Mouse (Mus musculus): ENCODE measurements around the gene Apbb2. TPM values are rescaled to one million over a fixed set of nuclear protein-coding genes. Genes with fewer than 3 reads are reported as not detected.

Gene Apbb2
- polyA plus RNA-seq, 1 experiment = 1.2 TPM

GRCm38 (mm10) chr5:66492563-66492960 is 126.0 kb downstream of the Apbb2 start:
- no peak for TF ChIP-seq POLR2A (IDR thresholded peaks at IDR 0.05; ENCODE audit: control insufficient read depth, low read depth, low read length)
- no peak for TF ChIP-seq CTCF (IDR thresholded peaks at IDR 0.05; ENCODE audit: control insufficient read depth, insufficient read depth, insufficient replicate concordance, low read depth, low read length)
- H3K4me1 ChIP-seq (ENCODE audit: control insufficient read depth, insufficient read depth, low read length) = no peaks in the 10 kb centered on the region
- H3K27ac ChIP-seq (ENCODE audit: control insufficient read depth, insufficient read depth, low read depth, low read length) = no peak overlapping the region
- no peaks in the 10 kb centered on the region for H3K27me3 ChIP-seq (ENCODE audit: control insufficient read depth, insufficient read depth, low read length)
- H3K4me3 ChIP-seq (ENCODE audit: control insufficient read depth, low read depth, low read length) = no peak overlapping the region
- H3K36me3 ChIP-seq (ENCODE audit: control insufficient read depth, insufficient read depth, low read length) = no peaks in the 10 kb centered on the region

GRCm38 (mm10) chr5:66491907-66492562 is 126.5 kb downstream of the Apbb2 start:
- no peak for TF ChIP-seq CTCF (IDR thresholded peaks at IDR 0.05; ENCODE audit: control insufficient read depth, insufficient read depth, insufficient replicate concordance, low read depth, low read length)
- TF ChIP-seq POLR2A (IDR thresholded peaks at IDR 0.05; ENCODE audit: control insufficient read depth, low read depth, low read length) = no peak
- H3K27ac ChIP-seq (ENCODE audit: control insufficient read depth, insufficient read depth, low read depth, low read length) = no peak overlapping the region

GRCm38 (mm10) chr5:66486028-66486427 is 132.6 kb downstream of the Apbb2 start:
- Histone ChIP-seq H3K4me1 (ENCODE audit: control insufficient read depth, insufficient read depth, low read length) (no peaks in the 10 kb centered on the region), H3K36me3 (ENCODE audit: control insufficient read depth, insufficient read depth, low read length) (no peaks in the 10 kb centered on the region), H3K4me3 (ENCODE audit: control insufficient read depth, low read depth, low read length) (no peak overlapping the region), H3K27me3 (ENCODE audit: control insufficient read depth, insufficient read depth, low read length) (no peaks in the 10 kb centered on the region), H3K27ac (ENCODE audit: control insufficient read depth, insufficient read depth, low read depth, low read length) (no peak overlapping the region)
- TF ChIP-seq CTCF (IDR thresholded peaks at IDR 0.05; ENCODE audit: control insufficient read depth, insufficient read depth, insufficient replicate concordance, low read depth, low read length) = no peak
- TF ChIP-seq POLR2A (IDR thresholded peaks at IDR 0.05; ENCODE audit: control insufficient read depth, low read depth, low read length) = no peak

More at GRCm38 (mm10) chr5:66491907-66492562, 126.5 kb downstream of the Apbb2 start:
- Histone ChIP-seq H3K4me3 (ENCODE audit: control insufficient read depth, low read depth, low read length) (no peak overlapping the region), H3K36me3 (ENCODE audit: control insufficient read depth, insufficient read depth, low read length) (no peaks in the 10 kb centered on the region), H3K27me3 (ENCODE audit: control insufficient read depth, insufficient read depth, low read length) (no peaks in the 10 kb centered on the region), H3K4me1 (ENCODE audit: control insufficient read depth, insufficient read depth, low read length) (no peaks in the 10 kb centered on the region)

GRCm38 (mm10) chr5:66476266-66476665 is 142.3 kb downstream of the Apbb2 start:
- Histone ChIP-seq H3K27ac (ENCODE audit: control insufficient read depth, insufficient read depth, low read depth, low read length) (no peak overlapping the region), H3K36me3 (ENCODE audit: control insufficient read depth, insufficient read depth, low read length) (no peaks in the 10 kb centered on the region), H3K27me3 (ENCODE audit: control insufficient read depth, insufficient read depth, low read length) (no peaks in the 10 kb centered on the region), H3K4me3 (ENCODE audit: control insufficient read depth, low read depth, low read length) (no peak overlapping the region), H3K4me1 (ENCODE audit: control insufficient read depth, insufficient read depth, low read length) (no peaks in the 10 kb centered on the region)
- TF ChIP-seq POLR2A (IDR thresholded peaks at IDR 0.05; ENCODE audit: control insufficient read depth, low read depth, low read length) (no peak), CTCF (IDR thresholded peaks at IDR 0.05; ENCODE audit: control insufficient read depth, insufficient read depth, insufficient replicate concordance, low read depth, low read length) (no peak)

GRCm38 (mm10) chr5:66475824-66476223 is 142.8 kb downstream of the Apbb2 start:
- Histone ChIP-seq H3K4me1 (ENCODE audit: control insufficient read depth, insufficient read depth, low read length) (no peaks in the 10 kb centered on the region), H3K4me3 (ENCODE audit: control insufficient read depth, low read depth, low read length) (no peak overlapping the region), H3K27ac (ENCODE audit: control insufficient read depth, insufficient read depth, low read depth, low read length) (no peak overlapping the region), H3K36me3 (ENCODE audit: control insufficient read depth, insufficient read depth, low read length) (no peaks in the 10 kb centered on the region), H3K27me3 (ENCODE audit: control insufficient read depth, insufficient read depth, low read length) (no peaks in the 10 kb centered on the region)
- TF ChIP-seq CTCF (IDR thresholded peaks at IDR 0.05; ENCODE audit: control insufficient read depth, insufficient read depth, insufficient replicate concordance, low read depth, low read length) (no peak), POLR2A (IDR thresholded peaks at IDR 0.05; ENCODE audit: control insufficient read depth, low read depth, low read length) (no peak)

GRCm38 (mm10) chr5:66474153-66474552 is 144.4 kb downstream of the Apbb2 start:
- H3K4me1 ChIP-seq (ENCODE audit: control insufficient read depth, insufficient read depth, low read length) = no peaks in the 10 kb centered on the region
- no peak overlapping the region for H3K27ac ChIP-seq (ENCODE audit: control insufficient read depth, insufficient read depth, low read depth, low read length)
- no peak overlapping the region for H3K4me3 ChIP-seq (ENCODE audit: control insufficient read depth, low read depth, low read length)
- H3K36me3 ChIP-seq (ENCODE audit: control insufficient read depth, insufficient read depth, low read length) = no peaks in the 10 kb centered on the region
- TF ChIP-seq CTCF (IDR thresholded peaks at IDR 0.05; ENCODE audit: control insufficient read depth, insufficient read depth, insufficient replicate concordance, low read depth, low read length) (no peak), POLR2A (IDR thresholded peaks at IDR 0.05; ENCODE audit: control insufficient read depth, low read depth, low read length) (no peak)
- no peaks in the 10 kb centered on the region for H3K27me3 ChIP-seq (ENCODE audit: control insufficient read depth, insufficient read depth, low read length)

GRCm38 (mm10) chr5:66473599-66473998 is 145.0 kb downstream of the Apbb2 start:
- no peaks in the 10 kb centered on the region for H3K4me1 ChIP-seq (ENCODE audit: control insufficient read depth, insufficient read depth, low read length)
- no peaks in the 10 kb centered on the region for H3K36me3 ChIP-seq (ENCODE audit: control insufficient read depth, insufficient read depth, low read length)
- TF ChIP-seq CTCF (IDR thresholded peaks at IDR 0.05; ENCODE audit: control insufficient read depth, insufficient read depth, insufficient replicate concordance, low read depth, low read length) = no peak
- TF ChIP-seq POLR2A (IDR thresholded peaks at IDR 0.05; ENCODE audit: control insufficient read depth, low read depth, low read length) = no peak
- H3K27me3 ChIP-seq (ENCODE audit: control insufficient read depth, insufficient read depth, low read length) = no peaks in the 10 kb centered on the region
- H3K4me3 ChIP-seq (ENCODE audit: control insufficient read depth, low read depth, low read length) = no peak overlapping the region
- H3K27ac ChIP-seq (ENCODE audit: control insufficient read depth, insufficient read depth, low read depth, low read length) = no peak overlapping the region
